Mouse (Mus musculus): ENCODE measurements around the gene Cst6.

Cst6 gene

DNA sequence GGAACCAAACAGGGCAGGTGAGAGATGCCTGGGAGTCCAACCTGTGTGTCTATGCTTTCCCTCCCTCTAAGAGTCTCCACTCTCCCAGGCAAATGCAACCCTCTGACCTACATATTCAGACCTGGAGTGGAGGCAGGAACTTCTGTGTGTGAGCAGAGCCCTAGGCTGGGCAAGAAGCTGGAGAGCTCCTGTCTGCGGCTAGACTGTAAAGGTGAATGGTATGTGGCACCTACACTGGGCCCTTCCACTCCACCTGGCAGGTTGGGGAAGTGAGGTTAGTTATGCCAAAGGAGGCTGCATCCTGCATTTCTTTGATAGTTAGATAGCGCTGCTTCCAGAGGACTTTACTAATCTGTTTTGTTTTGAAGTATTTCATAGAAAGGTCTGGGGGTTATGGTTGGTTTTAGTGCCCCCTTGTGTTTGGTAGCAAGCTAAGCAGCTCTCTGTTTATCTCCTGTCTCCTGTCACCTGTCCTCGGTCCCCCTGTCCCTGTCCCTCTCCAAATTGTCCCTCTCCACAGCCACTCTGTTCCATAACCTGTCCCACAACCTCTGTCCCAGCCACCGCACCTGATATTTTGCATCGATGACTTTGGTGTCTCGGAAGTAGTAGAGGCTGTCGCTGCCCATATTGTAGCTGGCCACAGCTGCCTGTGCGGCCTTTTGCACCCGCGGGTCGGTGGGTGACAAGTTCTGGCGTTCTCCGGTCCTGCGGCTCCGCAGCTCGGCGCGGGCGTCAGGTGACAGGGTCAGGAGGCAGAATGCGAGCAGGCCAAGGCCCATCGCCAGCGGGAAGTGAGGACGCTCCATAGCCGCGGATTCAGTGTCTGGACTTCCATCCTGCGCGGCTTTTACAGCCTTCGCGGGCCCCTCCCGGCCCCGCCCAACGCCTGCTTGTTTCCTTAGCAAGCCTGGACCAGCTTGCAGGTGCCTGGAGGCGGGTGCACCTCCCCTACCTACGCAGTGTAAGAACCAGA is 560 bp downstream of the Cst6 start:
- DNase-seq (ENCODE audit: low spot score) = no peak

DNA sequence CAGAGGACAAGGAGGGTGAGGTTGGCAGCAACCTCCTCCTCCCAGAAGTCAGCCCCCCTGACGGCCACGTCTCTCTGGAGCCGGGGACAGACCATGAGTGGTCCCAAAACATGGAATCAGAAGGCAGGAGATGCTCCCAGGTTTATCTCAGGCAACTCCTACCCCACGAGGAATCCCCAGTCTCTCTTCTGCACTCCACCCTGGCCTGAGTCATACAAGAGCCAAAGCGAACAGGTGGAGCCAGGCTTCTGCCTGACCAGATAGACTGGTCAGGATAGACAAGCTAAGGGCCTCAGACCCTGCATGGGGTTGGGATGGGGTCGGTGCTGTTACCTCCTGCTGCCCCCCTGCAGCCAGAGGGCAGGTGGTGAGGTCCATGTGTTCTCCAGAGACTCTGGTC is 1.3 kb downstream of the Cst6 start:
- no peak for DNase-seq (ENCODE audit: low spot score)

DNA sequence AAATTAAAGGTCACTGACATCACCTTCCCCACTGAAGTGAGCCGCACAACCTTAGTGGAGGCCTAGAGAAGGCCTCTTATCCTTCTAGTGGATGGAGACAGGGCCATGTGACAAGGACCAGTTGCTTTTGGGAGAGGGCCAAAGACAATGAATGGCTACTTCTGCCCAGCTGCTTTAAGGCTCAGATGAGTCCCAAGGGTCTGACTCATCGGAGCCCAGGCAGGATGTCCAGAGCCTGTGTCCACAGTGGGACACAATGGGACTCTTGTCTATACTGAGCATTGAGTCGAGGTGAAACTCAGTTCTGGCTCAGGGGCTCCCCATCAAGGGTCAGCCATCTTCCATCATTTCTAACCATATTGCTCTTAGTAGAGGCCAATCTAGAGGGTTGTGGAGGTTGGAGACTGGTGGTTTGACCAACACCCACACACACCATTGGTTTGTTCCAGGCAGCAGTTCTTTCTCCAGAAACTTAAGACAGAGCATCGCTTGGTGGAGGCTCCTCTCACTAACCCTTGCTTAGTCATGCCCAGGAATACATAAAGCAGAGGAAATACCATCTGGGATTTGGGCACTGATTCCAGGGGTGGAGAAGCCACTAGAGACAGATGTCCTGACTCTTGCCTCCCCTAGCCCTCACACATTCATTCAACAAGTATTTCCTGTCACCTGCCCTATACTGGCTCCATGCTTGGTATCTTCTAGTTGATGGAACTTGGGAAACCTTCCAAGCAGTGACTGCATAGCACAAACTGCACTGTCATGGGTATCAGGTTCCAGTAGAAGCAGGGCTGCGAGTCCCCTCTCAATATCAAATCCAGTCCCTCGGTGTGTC is 3.9 kb downstream of the Cst6 start:
- no peak for DNase-seq (ENCODE audit: low spot score)

DNA sequence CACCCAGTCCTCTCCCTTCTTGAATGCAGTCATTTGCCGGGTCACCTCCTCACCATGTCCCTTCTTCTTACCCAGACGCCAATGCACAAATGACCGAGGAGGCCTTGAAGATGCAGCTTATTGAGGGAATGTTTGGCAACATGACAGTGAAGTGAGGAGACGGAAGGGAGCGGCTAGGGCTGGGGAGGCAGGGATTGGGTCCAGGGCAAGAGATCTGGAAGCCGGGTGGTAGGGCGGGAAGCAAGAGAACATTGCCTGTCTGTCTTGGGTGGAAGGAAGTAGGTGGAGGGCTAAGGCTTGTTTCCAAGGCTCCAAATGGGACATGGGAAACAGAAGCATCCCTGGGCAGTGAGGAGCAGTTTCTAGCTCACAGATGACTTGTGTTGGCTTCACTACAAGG is 8.0 kb downstream of the Cst6 start:
- no peak for DNase-seq (ENCODE audit: low spot score)

DNA sequence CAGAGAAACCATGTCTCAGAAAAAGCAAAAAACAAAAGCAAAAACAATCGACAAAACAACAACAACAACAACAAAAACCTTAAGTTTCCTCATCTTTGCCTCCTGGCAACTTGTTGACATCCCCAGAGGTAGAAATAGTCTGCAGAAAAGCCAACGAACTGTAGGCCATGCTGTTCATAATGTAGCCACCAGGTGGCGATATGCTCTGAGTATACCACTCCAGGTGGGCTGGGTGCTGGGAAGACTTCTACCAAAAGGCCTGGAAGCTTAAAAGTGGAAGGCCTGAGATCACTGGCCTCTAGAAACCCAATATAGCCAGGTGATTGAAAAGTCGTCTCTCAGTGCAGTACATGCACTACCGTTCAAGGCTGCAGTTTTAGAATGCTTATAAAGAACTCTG is 11.4 kb downstream of the Cst6 start:
- DNase-seq (ENCODE audit: low spot score) = peak; percentile 54

DNA sequence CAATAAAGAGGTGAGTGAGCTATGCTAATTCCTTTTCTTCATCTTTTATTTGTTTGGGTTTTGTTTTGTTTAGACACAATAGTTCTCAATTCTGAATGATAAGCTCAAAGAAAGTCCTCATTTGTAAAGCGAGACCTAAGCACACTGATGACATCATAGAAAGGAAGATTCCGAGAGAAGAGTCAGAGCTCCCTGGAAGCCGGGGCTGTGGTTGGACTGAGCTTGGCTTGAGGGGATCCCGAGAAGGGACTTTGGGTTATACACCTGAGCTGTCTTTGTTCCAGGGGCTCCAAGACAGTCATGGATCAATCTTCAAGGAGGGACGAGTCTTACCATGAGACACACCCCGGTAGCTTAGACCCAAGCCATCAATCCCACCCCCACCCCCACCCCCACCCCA is 13.9 kb downstream of the Cst6 start, which contains the start of gene Catsper1:
Gene Catsper1, plus strand, starts transcription at position 301 of the 400 bp plus-strand sequence.
- DNase-seq (ENCODE audit: low spot score) = no peak

DNA sequence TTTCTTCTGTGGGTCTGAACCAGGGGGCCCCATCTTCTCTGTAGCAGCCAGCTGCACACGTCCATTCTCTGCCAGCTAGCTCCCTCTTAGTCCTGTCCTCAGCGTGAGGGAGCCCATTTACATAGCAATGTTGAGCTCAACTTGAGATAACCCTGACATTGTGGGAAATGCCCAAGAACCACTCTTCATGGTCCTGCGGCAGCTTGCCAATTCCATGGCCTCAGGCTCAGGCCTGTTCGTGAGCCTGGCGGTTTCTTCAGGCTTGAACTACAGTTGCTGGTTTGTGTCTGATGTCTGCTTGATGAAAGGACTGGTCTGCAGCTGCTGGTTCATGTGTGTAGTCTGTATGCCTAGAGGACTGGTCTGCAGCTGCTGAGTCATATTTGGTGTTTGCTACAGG is 14.6 kb downstream of the Cst6 start:
- no peak for DNase-seq (ENCODE audit: low spot score)

DNA sequence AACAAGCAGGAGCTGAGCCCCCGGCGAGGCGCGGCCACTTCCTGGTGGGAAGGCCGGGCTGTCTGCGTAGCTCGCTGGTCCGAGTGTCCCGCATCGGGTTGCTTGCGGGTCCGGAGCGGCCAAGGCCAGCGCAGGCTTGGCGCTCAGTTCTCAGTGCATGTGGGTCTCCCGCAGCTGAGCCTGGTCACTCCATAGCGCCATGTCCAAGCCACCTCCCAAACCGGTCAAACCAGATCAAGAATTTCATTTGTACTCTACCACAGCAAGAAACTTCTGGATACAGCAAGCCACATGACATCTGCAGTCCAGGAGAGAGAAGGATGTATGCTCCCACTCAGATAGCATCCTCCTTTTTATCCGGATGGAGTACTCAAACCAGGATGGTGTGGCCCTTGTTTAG is 21.4 kb downstream of the Cst6 start:
- DNase-seq (ENCODE audit: low spot score) = no peak

DNA sequence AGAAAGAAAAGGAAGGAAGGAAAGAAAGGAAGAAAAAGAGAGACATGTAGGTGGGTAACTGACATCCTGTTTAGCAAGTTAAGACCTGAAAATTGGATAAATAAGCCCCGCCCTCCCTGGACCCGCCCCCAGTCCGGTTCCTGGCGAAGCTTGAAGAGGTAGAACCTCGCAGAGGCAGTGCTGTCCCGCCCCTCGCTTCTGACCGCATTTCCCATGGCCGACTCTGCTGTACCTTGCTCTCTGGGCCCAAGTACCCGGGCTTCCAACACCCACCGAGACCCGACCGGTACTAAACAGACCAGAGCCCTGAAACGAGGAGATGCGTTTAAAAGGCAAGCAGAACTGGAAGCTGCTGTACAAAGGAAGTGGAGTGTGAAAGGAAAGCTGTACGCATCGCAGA is 25.6 kb downstream of the Cst6 start:
- no peak for DNase-seq (ENCODE audit: low spot score)

DNA sequence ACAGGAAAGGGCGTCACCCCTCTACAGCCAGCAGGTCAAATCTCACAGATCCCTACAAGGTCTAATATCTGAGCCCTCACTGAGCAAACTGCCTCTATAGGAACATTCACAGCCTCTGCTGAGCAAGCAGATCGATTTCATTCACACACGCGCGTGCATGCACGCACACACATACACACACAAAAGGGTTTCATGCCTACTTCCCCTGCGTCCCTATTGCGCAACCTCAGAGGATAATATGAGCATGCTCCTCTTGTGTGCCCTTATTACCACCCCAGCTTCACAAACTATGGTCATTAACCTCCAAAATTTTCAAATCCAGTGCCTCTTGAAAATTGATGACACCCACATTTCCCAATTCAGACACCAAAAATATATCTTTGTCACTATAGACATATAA is 36.2 kb downstream of the Cst6 start:
- no peak for DNase-seq (ENCODE audit: low spot score)

DNA sequence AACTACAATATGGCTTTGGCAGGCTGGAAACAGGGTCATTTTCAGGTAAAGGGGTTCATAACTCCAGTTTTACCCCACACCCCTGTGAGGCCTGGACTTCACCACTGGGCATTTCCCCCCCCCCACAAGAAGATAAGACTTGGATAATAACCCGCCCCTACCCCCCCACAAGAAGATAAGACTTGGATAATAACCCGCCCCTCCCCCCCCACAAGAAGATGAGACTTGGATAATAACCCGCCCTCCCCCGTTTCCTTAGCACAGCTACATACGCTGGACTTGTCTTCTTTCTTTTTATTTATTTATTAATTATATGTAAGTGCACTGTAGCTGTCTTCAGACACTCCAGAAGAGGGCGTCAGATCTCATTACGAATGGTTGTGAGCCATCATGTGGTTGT is 40.3 kb downstream of the Cst6 start:
- DNase-seq (ENCODE audit: low spot score) = no peak

DNA sequence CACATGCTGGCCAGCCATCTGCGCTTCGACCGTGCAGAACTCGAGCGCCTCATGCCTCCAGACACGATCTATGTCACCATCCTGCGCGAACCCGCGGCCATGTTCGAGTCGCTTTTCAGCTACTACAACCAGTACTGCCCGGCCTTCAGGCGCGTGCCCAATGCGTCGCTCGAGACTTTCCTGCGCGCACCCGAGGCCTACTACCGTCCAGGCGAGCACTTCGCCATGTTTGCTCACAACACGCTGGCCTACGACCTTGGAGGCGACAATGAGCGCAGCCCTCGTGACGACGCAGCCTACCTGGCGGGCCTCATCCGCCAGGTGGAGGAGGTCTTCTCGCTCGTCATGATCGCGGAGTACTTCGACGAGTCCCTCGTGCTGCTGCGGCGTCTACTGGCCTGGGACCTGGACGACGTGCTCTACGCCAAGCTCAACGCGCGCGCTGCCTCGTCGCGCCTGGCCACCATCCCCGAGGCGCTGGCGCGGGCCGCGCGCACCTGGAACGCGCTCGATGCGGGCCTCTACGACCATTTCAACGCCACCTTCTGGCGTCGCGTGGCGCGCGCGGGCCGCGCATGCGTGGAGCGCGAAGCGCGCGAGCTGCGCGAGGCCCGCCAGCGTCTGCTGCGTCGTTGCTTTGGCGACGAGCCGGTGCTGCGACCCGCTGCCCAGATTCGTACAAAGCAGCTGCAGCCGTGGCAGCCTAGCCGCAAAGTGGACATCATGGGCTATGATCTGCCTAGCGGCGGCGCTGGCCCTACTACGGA is 42.2 kb downstream of the Cst6 start:
- no peak for DNase-seq (ENCODE audit: low spot score)

DNA sequence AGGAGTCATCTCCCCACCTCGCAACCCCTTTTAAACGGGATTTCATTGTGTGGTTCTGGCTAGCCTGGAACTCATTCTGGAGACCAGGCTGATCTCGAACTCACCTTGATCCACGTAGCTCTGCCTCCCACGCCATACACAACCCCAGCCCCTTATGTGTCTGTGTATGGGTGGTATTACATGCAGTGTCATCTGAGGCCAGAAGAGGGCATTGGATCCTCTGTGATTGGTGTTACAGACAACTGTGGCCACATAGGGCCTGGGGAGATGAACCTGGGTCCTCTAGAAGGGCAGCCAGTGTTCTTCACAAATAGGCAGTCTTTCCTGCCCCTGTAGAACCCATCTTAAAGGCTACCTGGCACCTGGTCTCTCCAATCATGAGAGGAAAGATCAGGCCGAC is 43.1 kb downstream of the Cst6 start:
- no peak for DNase-seq (ENCODE audit: low spot score)

DNA sequence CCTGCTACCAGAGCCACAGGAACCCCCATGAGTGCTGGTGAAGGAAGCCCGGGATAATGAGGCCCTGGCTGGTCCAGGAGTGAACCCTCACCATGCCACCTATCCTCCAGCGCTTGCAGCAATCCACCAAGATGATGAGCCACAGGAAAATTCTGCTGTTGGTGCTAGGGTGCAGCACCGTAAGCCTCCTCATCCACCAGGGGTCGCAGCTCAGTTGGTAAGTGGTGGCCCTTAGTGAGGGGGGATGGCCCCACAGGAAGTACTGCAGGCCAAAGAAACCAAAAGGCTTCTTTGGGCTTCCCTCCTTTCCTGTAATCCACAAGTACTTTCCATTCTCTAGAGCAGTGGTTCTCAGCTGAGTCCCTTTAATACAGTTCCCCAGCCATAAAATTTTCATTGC is 46.9 kb downstream of the Cst6 start:
- no peak for DNase-seq (ENCODE audit: low spot score)

DNA sequence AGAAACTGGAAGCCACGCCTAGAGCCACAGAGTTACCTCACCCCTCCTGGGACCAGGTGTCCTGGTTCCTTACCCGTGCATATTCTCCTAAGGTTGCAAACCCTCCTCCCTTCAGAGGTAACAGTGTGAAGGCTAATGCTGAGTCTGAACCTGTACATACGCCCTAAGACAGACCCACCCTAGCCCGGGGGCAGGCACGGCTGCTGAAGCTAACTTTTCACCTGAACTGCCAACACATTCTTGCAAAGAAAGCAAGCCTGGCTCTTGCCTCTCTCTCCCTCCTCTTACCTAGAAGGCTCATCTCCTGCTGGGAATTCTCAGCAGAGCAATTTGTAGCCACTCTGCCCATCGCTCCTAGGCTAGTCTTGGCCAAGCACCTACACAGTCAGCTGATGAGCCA is 48.8 kb downstream of the Cst6 start:
- DNase-seq (ENCODE audit: low spot score) = no peak

DNA sequence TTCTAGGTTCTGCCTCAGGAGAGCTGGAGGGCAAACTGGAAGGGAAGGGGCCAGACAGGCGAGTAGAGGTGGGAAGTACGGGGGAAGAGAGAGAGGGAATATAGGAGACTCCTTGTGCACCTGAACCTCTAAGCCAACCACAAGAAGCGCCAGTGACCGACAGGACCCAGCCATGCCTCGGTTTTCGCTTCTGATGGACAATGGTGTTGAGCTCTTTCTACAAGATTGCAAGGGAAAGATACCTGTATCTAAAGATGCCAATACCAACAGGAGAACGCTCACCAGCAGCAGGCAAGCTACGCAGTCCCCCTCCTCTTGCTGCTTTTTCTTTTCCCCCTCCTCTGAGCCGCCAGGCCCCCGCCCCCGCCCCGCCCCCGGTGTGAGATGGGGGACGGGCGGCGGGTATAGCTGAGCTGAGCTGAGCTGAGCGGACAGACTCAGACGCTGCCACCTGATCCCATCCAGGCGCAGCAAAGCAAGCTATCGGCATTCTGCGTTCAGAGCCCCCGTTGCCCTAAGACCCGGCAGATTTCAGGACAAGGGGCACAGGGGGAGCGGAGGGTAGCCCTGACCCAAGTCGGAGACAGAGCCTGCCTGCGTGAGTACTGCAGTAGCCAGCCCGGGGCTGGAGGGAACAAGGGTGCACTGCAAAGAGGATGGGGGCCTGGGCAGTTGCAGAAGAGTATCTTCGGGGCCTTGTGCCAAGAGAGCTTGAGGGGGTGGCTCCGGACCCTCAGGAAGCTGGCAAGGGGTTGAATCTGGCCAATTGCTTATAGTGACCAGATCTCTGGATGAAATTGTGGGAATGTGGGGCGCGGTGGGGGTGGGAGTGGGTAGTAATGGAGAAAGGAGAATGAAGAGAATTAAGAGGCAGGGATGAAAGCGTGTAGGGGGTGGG is 51.2 kb downstream of the Cst6 start, which contains the start of gene Gal3st3:
Gene Gal3st3, plus strand, starts transcription at position 429 of the 898 bp plus-strand sequence.
- DNase-seq (ENCODE audit: low spot score) = no peak

DNA sequence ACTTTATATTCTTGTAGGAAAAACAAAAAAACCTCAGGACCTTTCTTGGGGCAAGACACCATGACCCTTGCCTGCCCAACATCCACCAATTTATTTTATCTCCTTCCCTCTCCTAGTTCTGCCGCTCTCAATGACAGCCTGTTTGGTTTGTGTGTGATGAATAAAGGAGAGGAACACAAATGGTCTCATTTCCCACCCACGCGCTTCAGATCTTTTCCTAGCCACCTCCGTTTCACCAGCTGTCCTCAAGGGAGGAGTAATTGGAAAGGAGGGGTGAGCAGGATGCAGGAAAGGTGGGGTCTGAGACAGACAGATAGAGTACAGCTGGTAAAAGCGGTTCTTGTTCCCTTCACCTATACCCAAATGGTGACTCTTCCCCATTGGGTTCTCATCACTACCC is 52.7 kb downstream of the Cst6 start:
- DNase-seq (ENCODE audit: low spot score) = no peak

DNA sequence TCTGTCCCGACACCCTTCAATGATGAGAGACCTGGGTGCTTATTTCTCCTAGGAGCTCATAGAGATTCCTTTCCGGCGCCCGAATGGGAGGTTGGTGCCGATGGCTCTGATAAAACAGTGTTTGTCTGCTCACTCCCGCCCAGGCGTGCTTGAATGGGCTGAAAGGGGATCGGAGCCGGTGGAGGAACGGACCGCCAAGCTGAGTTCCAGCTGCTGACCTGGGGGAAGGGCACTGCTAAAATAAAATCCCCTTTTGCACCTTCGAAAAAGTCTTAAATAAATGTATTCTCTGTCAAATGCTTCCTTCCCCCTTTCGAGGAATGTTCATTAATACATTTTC is 53.7 kb downstream of the Cst6 start:
- DNase-seq (ENCODE audit: low spot score) = no peak

DNA sequence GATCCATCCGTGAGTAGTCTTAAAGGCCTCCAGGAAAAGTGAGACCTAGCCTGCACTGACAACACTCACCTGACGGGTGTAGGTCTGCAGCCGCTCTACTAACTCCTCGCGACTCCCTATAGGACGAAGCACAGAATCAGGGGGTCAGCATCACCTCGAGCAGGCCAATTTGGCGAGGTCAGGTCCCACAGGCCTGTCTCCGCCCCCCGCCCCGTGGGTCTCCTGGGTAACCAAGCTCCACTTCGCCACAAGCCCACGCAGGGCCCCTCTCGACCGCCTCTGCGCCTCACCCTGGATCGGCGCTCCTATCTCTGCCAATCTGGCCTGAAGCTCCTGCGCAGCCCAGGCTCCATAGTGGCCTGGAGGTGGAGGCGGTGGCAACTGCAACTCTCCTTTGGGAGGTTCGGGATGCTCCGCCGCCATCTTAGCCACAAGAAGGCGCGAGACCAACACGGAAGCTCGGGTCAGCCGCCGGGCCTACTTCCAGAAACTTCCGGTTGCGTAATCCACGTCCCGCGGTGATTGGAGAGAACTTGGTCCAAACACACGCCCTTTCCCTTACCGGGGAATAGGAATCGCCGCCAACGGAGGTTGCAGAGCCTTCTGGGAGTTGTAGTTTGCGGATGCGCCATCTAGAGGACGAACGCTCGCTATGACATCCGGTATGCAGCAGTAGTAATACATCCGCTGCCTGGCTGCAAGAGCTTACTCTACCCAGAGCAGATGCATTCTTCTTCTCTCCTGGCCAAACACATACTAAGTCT is 54.2 kb downstream of the Cst6 start, which contains the start of gene Sf3b2:
Gene Sf3b2, minus strand, starts transcription at position 484 of the 764 bp plus-strand sequence.
- peak; percentile 92 for DNase-seq (ENCODE audit: low spot score)
